ENCODE assay signal across 2 mouse cellular contexts in the genomic region with DNA sequence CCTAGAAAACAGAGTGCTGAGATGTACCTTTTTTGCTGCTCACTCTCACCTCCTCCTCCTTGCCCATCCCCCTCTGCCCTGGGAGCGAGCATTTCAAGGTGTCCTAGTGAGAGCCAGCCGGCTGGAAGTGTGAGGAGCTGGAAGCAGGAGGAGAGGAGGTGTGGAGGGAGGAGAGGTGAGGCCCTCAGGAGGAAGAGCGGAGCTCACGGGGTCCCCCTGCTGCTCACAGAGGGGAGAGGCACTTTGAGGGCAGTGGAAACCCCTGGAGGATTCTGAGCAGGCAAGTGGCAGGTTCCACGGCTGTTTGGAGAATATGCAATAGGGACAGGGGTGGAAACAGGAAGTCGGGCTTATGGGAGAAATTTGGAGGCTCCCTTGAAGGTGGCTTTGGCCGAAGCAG.
TF ChIP-seq lines count a peak whose summit lies in the region.

No protein-coding gene starts in this region.

TF ChIP-seq in MEL, 35 proteins besides CTCF, POLR2A, EP300 and RAD21 (continued from another document):
- TF ChIP-seq SMC3 (IDR thresholded peaks at IDR 0.05; ENCODE audit: low read depth, low read length) = peak; percentile 88
- TF ChIP-seq MAX (IDR thresholded peaks at IDR 0.05; ENCODE audit: low read length) = no peak
- TF ChIP-seq ZMIZ1 (IDR thresholded peaks at IDR 0.05; ENCODE audit: low read depth, low read length) = no peak
- peak; percentile 40; the same call in 1 of the 2 replicates for TF ChIP-seq SIN3A (IDR thresholded peaks at IDR 0.05; ENCODE audit: low read length)
- no peak for TF ChIP-seq POLR2AphosphoS5 (IDR thresholded peaks at IDR 0.05; ENCODE audit: borderline replicate concordance, low read depth, low read length)

TF ChIP-seq in myocyte, 11 proteins besides CTCF, POLR2A, EP300 and RAD21 (continued from another document):
- no peak for TF ChIP-seq CEBPB (IDR thresholded peaks at IDR 0.05; ENCODE audit: insufficient read depth, poor library complexity, severe bottlenecking)
- TF ChIP-seq MAX (IDR thresholded peaks at IDR 0.05; ENCODE audit: low read depth) = no peak
- no peak for TF ChIP-seq REST (IDR thresholded peaks at IDR 0.05; ENCODE audit: insufficient read depth, insufficient read length)
- no peak for TF ChIP-seq MYOG (IDR thresholded peaks at IDR 0.05; ENCODE audit: control insufficient read depth in 1 of 3, insufficient read depth in 1 of 3, insufficient read length in 2 of 3, low read depth in 2 of 3)
- no peak for TF ChIP-seq E2F4 (IDR thresholded peaks at IDR 0.05; ENCODE audit: insufficient read depth)
- no peak for TF ChIP-seq MYOD1 (IDR thresholded peaks at IDR 0.05; ENCODE audit: control insufficient read depth in 1 of 3, insufficient read length in 2 of 3, low read depth in 2 of 3)
- no peak for TF ChIP-seq TCF3 (IDR thresholded peaks at IDR 0.05; ENCODE audit: insufficient read length, low read depth)
